Mouse (Mus musculus) brain, embryonic 14.5 days (tissue): Measurements from ENCODE around the gene 1700020D05Rik. TPM values are rescaled to one million over a fixed set of nuclear protein-coding genes. Genes with fewer than 3 reads are reported as not detected.
A peak's percentile ranks its signal among the peaks of the same experiment; 100 is the strongest.

Experiments used
- DNase-seq: peaks from one replicate; pipeline ENCODE4 v3.0.0-alpha.2; 2011; ENCODE audit warnings: low read depth
- CTCF ChIP-seq: fragments of 200-500 bp; IDR thresholded peaks from 2 replicates; pipeline ENCODE4 v1.5.1; 2012; ENCODE audit warnings: inconsistent platforms, mild to moderate bottlenecking, moderate library complexity, borderline replicate concordance; ENCODE audit not compliant: insufficient read depth, insufficient read length; ENCODE audit errors: extremely low read depth
- POLR2A ChIP-seq: fragments of 200-500 bp; IDR thresholded peaks from 2 replicates; pipeline ENCODE4 v1.6.1; 2012; ENCODE audit warnings: mild to moderate bottlenecking, inconsistent platforms, borderline replicate concordance; ENCODE audit not compliant: poor library complexity, insufficient read depth, insufficient read length, severe bottlenecking; ENCODE audit errors: extremely low read depth
- polyA plus RNA-seq: library from polyadenylated mRNA; depleted of rRNA; stranded (reverse); fragments of >200 nt; gene quantifications from 2 replicates; pipeline ENCODE4 v1.2.3, GENCODE M21; 2012

1700020D05Rik gene
- polyA plus RNA-seq, 1 experiment = 4.7 TPM

DNA sequence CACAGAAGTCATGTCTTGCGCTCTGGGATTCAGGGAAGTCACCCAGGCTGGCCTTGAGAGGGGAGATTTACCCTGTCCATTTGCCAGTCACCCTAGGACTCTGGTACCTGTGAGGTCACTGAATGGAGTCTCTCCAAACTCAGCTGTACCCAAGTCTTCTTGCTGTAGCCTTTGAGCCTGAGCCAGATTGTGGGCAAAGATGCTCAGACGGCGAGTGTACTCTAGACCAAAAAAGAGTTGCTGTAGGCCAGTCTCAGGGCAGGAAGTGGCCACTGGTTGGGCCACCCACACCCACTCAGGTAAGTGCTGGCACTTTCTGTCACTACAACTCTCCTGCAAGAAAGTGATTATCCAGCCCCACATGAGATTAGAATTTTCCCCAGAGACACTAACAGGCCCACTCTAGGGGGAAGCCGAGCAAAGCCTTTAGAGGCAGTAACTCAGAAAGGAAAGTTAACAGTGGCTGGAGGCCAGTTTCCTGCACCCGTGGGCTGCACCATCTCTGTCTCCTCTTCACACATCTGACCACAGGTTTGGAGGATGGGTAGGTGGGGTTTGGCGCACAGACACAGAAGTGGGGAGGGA is 36.6 kb downstream of the 1700020D05Rik start:
- no peak for TF ChIP-seq CTCF
- no peak for DNase-seq

DNA sequence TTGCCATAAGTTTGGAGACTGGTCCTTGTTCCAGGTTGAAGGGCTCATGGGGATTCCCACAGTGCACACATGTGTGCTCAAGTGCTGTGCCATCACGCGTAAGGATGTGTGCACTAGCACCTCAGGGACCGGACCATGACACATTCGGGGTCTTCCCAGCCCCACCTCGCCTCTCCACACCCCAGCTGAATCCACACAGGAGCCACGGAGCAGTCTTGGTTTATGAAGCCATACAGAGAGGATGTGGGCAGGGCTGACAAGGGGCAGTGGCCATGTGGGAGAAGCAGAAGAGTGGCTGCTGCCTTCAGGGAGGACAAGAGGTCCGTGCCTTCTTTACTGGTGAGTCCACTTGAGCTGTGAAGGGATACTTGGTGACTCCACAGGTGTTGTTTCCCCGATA is 38.5 kb downstream of the 1700020D05Rik start:
- TF ChIP-seq CTCF = no peak
- TF ChIP-seq POLR2A = no peak

DNA sequence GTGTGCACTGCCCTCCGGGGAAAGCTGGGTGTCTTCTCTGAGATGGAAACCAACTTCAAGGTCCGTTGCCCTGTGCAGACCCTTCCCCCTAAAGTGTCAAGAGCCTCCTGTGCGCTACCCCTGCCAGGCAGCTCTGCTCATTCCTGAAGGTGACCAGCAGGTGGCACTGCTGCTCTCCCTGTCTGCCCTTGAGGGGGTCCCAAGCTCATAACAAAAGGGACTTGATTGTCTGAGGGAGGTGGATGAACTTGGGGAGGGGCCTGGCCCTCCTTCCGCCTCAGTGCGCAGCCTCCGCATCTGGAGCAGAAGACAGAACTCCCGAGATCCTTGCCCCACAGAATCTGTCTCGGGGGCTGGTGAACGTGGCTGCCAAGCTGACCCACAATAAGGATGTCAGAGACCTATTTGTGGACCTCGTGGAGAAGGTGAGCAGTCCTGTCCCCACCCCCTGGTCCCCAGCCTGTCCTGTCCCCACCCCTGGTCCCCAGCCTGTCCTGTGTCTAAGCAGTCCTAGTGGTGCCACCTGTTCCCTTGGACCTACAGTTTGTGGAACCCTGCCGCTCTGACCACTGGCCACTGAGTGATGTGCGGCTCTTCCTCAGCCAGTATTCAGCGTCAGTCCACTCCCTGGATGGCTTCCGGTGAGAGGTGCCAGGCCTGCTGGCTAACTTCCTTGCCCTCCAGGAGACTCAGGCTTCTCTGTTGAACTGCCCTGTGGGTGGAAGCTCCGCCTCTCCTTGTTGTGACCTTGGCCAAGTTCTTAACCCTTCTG is 39.6 kb downstream of the 1700020D05Rik start:
- peak; percentile 92 for DNase-seq
- TF ChIP-seq CTCF (peak; percentile 96), POLR2A (no peak)

More for the DNA sequence above, 38.5 kb downstream of the 1700020D05Rik start:
- no peak for DNase-seq

DNA sequence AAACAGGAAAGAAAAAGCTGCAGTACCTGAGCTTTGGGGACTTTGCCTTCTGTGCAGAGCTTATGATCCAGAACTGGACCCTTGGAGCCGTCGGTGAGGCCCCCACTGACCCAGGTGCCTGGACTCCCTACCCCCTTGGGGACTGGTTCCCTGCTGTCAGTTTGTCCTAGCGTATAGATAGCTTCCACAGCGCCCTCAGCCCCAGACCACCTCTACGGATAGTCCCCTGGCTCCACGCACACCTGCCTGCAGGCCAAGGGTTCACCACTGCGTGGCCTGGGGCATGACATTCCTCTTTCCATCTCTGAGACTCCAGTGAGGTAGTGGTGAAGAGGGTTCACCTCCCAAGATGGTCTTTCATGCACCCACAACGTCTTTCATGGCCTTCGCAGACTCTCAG is 40.4 kb downstream of the 1700020D05Rik start:
- no peak for DNase-seq
- no peak for TF ChIP-seq CTCF
- no peak for TF ChIP-seq POLR2A

DNA sequence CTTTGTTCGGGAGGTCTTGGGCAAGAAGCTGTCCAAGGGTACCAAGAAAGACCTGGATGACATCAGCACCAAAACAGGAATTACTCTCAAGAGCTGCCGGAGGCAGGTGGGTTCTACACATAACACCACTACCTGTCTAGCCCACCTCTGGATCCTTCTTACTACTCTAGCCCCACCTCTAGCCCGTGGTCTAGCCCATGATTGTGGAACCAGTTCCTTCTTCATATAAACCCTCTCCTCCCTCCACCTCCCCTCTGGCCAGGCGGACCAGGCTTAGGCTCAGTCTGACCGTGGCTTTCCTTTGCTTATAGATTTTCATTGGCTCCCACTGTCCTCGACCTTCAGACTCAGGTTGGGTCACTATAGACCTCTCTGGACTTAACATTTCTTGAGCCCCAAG is 42.2 kb downstream of the 1700020D05Rik start:
- no peak for TF ChIP-seq CTCF
- TF ChIP-seq POLR2A = no peak
- DNase-seq = no peak

DNA sequence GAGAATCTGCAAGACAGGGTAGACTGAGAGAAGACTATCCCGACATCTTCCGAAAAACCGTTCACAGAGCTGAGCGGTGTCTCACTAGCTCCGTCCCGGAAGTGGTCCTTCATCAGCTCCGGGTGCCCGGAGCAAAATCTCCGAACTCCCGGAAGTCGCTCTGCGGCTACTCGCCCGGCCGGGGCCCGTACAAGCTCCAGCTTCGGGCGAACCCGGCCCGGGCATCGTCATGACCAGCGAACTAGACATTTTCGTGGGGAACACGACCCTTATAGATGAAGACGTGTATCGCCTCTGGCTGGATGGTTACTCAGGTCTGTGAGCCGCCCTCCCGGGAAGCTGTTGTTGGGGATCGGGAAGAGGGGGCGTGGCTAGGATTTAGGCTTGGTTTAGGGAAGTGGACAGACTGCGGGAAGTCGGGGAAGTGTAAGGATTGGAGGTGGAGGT is 43.1 kb downstream of the 1700020D05Rik start, which contains the start of gene Fibp:
Gene Fibp, plus strand, starts transcription at position 151 of the 447 bp plus-strand sequence.
- peak; percentile 96 for DNase-seq
- TF ChIP-seq POLR2A (peak; percentile 73; the same call in 1 of the 2 replicates), CTCF (no peak)

DNA sequence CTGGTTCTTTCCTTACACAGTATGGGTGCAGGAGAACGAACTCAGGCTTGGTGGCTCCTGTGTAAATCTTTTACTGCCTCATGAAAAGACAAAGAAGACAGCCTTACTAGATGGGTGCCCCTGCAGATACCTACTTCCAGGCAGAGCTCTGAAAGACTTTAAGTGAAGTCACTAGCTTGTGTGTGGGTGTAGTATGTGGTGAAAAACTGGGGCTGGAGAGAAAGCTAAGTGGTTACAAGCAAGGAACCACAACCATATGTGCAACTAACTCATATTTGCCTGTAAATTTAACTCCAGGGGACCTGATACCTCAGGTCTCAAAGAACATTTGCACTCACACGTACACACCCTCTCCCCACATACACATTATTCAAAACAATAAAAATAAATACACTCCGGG is 43.7 kb downstream of the 1700020D05Rik start:
- TF ChIP-seq CTCF = no peak
- TF ChIP-seq POLR2A = no peak
- DNase-seq = no peak

DNA sequence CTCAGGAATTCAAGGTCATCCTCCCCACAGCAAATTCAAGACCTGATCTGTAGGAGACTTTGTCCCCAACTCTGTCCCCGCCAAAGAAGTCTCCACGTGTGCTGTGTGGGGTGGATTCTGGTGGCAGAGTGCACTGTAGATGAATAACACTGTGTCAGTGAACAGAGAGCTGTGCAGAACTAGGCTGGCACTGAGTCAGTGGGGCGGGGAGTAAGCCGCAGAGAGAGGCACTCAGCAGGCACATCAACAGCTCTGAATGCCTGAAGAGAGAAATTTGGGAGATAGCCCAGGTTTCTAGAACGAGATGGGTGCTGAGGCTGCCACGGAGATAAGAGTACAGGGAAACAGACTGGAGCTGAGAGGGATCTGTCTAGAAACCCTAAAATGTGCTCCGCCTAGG is 44.6 kb downstream of the 1700020D05Rik start:
- TF ChIP-seq POLR2A = no peak
- no peak for TF ChIP-seq CTCF
- no peak for DNase-seq

DNA sequence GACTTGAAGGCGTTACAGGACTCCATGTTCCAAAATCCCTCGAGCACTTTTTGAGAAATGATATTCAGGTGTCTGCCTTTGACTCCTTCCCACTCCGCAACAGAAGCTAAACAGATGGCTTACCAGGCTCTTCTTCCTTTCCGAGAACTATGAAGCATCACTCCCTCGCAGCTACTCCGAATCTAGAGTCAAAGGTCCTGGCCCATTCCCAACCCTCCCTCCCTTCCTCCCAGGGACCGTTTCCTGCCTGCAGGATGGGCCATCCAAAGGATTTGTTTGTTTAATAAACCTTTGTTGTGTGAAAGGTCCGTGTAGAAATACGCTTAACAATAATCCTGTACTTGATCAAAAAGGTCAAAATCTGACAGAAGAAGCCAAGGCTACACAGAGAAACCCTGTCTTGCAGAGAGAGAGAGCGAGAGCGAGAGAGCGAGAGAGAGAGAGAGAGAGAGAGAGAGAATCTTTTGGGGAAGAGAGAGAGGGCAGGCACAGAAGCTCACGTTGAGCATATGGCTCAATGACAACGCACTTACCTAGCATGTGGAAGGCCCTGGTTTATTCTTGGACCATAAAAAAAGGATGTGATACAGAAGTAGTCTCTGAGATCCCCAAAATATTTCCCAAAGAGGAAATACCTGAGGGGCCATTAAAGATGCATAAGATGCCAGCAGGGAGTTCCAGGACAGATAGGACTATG is 45.7 kb downstream of the 1700020D05Rik start, which contains the start of gene Ccdc85b:
Gene Ccdc85b, minus strand, starts transcription at position 149 of the 697 bp plus-strand sequence.
- TF ChIP-seq POLR2A (no peak), CTCF (no peak)
- DNase-seq = no peak

DNA sequence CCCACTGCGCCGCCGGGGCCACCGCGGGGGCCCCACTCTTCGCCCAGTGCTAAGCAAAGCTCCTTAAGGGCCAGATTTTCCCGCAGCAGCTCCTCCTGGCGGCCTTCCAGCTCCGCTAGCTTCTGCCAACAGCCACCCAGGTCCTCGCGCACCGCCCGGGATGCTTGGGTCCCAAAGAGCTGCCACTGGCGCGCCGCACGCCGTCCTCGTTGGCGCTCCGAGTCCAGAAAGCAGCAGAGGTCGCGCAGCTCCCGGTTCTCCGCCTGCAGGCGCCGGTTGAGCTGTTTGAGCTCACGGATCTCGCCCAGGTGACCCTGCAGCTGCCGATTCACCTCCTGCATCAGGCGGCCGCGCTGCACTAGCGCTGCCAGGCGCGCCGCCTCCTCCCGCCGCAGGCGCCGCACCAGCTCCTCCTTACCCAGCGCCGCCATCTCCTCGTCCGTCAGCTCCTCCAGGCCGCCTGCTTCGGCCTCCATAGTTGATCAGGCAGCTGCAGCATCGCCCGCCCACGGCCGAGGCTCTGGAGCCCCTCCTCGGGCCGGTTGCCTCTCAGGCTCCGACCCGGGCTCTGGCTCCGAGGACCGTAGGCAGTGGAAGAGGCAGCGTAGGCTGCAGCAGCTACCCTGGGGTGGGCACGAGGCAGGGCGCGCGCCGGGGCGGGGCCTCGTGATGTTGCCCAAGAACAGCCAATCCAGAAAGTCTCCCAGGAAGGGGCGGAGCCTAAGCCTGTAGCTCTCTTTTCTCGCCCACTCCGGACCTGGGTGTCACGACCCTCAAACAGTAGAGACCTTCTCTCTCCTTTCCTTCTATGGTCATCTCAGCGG is 46.5 kb downstream of the 1700020D05Rik start:
- TF ChIP-seq CTCF (peak; percentile 25; the same call in 1 of the 2 replicates), POLR2A (peak; percentile 77; the same call in 1 of the 2 replicates)
- peak; percentile 98 for DNase-seq
